Mouse (Mus musculus): Measurements from ENCODE around the gene Gm3033. TPM values are rescaled to one million over a fixed set of nuclear protein-coding genes. Genes with fewer than 3 reads are reported as not detected.
"Not testable (repeated sequence)": the region's sequence is repeated elsewhere in the genome, so short reads cannot be mapped to it uniquely, and the experiment has no call there.

Gene Gm3033
- not detected in 2 replicates for polyA plus RNA-seq (2015; fragmentation: Nextera tagmentation; extraction: Ambion mirVana)

- not testable (repeated sequence) for H3K27ac ChIP-seq; H3K4me1 ChIP-seq (replicated peaks); H3K27me3 ChIP-seq; H3K9me3 ChIP-seq; H3K36me3 ChIP-seq; H3K9ac ChIP-seq (replicated peaks); H3K4me3 ChIP-seq (replicated peaks); ATAC-seq; H3K4me2 ChIP-seq (replicated peaks)
- WGBS: no CpG with 5 or more reads among the region's 2 CpGs
Observed at GRCm38 (mm10) chr14:3845945-3846344, at the start of gene Gm3033. Gene Gm3033 (plus strand): TSS chr14:3846245.

GRCm38 (mm10) chr14:3809774-3810173 lies 36.3 kb upstream of the Gm3033 start, which contains the start of gene Gm3002:
Gene Gm3002 (plus strand): TSS chr14:3810074.
- not testable (repeated sequence) for H3K27ac ChIP-seq; H3K27me3 ChIP-seq; H3K4me2 ChIP-seq (replicated peaks); H3K4me3 ChIP-seq (replicated peaks); H3K9ac ChIP-seq (replicated peaks); H3K4me1 ChIP-seq (replicated peaks); ATAC-seq; H3K9me3 ChIP-seq; H3K36me3 ChIP-seq
- WGBS: no CpG with 5 or more reads among the region's 31 CpGs

GRCm38 (mm10) chr14:3883872-3884271 lies 37.8 kb downstream of the Gm3033 start, which contains the start of gene Gm2916:
Gene Gm2916 (plus strand): TSS chr14:3884172.
- H3K36me3 ChIP-seq; H3K4me2 ChIP-seq (replicated peaks); H3K27me3 ChIP-seq; H3K27ac ChIP-seq; ATAC-seq; H3K4me1 ChIP-seq (replicated peaks); H3K9ac ChIP-seq (replicated peaks); H3K9me3 ChIP-seq; H3K4me3 ChIP-seq (replicated peaks): not testable (repeated sequence)
- WGBS: no CpG with 5 or more reads among the region's 1 CpGs

Other genes starting within 250 kb of the Gm3033 start
- gene Gm3012, start 211.7 kb upstream of the Gm3033 start, polyA plus RNA-seq (2015; fragmentation: Nextera tagmentation; extraction: Ambion mirVana): not detected in 2 replicates
- 9.0 and 12.1 TPM in 2 replicates for gene Gm3020, start 194.2 kb upstream of the Gm3033 start, polyA plus RNA-seq (2015; fragmentation: Nextera tagmentation; extraction: Ambion mirVana)
- not detected in 2 replicates for gene Gm3043, start 157.5 kb upstream of the Gm3033 start, polyA plus RNA-seq (2015; fragmentation: Nextera tagmentation; extraction: Ambion mirVana)
- 1.7 and 2.5 TPM in 2 replicates for gene Gm3002, start 36.2 kb upstream of the Gm3033 start, polyA plus RNA-seq (2015; fragmentation: Nextera tagmentation; extraction: Ambion mirVana)
- gene Gm2916, start 37.9 kb downstream of the Gm3033 start, polyA plus RNA-seq (2015; fragmentation: Nextera tagmentation; extraction: Ambion mirVana): not detected in 2 replicates
- not detected in 2 replicates for gene Gm3029, start 85.5 kb downstream of the Gm3033 start, polyA plus RNA-seq (2015; fragmentation: Nextera tagmentation; extraction: Ambion mirVana)
- 0.89 and 1.2 TPM in 2 replicates for gene Gm3095, start 117.3 kb downstream of the Gm3033 start, polyA plus RNA-seq (2015; fragmentation: Nextera tagmentation; extraction: Ambion mirVana)
- not detected in 2 replicates for gene Gm3099, start 152.1 kb downstream of the Gm3033 start, polyA plus RNA-seq (2015; fragmentation: Nextera tagmentation; extraction: Ambion mirVana)
- gene Gm5796, start 177.7 kb downstream of the Gm3033 start, polyA plus RNA-seq (2015; fragmentation: Nextera tagmentation; extraction: Ambion mirVana): 1.2 and 2.3 TPM in 2 replicates
- not detected in 2 replicates for gene Gm3115, start 237.9 kb downstream of the Gm3033 start, polyA plus RNA-seq (2015; fragmentation: Nextera tagmentation; extraction: Ambion mirVana)

All from midbrain, embryonic 13.5 days (tissue).